Mouse (Mus musculus) neural tube, embryonic 11.5 days (tissue): ENCODE data around the gene Gm20388. TPM values are rescaled to one million over a fixed set of nuclear protein-coding genes. Genes with fewer than 3 reads are reported as not detected.

ENCODE experiments used
- ATAC-seq: fragments of 200-750 bp; cut with Nextera tagmentation; 2 replicates; pipeline ENCODE4 v1.8.0; 2017; ENCODE audit warnings: moderate number of reproducible peaks, mild to moderate bottlenecking, moderate TSS enrichment, moderate library complexity; ENCODE audit not compliant: insufficient read depth, low FRiP score, low TSS enrichment
- DNase-seq: peaks from one replicate; pipeline ENCODE4 v3.0.0-alpha.2; 2015; ENCODE audit warnings: low spot score
- H3K27ac ChIP-seq: fragments of 300-500 bp; sonication (generic); 2 replicates; pipeline ENCODE4 v1.5.1; 2014; ENCODE audit warnings: low read depth, mild to moderate bottlenecking, low read length
- H3K27me3 ChIP-seq: fragments of 300-500 bp; sonication (generic); 2 replicates; pipeline ENCODE4 v1.6.1; 2014; ENCODE audit warnings: mild to moderate bottlenecking, low read length, mixed read lengths; ENCODE audit not compliant: control insufficient read depth, insufficient read depth
- H3K36me3 ChIP-seq: fragments of 300-500 bp; sonication (generic); 2 replicates; pipeline ENCODE4 v1.6.1; 2014; ENCODE audit warnings: mild to moderate bottlenecking, low read length, moderate library complexity, mixed read lengths; ENCODE audit not compliant: control insufficient read depth, insufficient read depth
- H3K4me1 ChIP-seq: fragments of 300-500 bp; sonication (generic); 2 replicates; pipeline ENCODE4 v1.6.1; 2014; ENCODE audit warnings: low read length, mixed read lengths; ENCODE audit not compliant: control insufficient read depth, insufficient read depth
- H3K4me2 ChIP-seq: fragments of 300-500 bp; sonication (generic); 2 replicates; pipeline ENCODE4 v1.6.1; 2014; ENCODE audit warnings: low read depth, mild to moderate bottlenecking, moderate library complexity
- H3K4me3 ChIP-seq: fragments of 300-500 bp; sonication (generic); 2 replicates; pipeline ENCODE4 v1.5.1; 2014; ENCODE audit warnings: low read depth, low read length
- H3K9ac ChIP-seq: fragments of 300-500 bp; sonication (generic); 2 replicates; pipeline ENCODE4 v1.6.1; 2014; ENCODE audit warnings: mild to moderate bottlenecking, low read length
- H3K9me3 ChIP-seq: fragments of 300-500 bp; sonication (generic); 2 replicates; pipeline ENCODE4 v1.6.1; 2016; ENCODE audit warnings: low read length; ENCODE audit not compliant: control insufficient read depth
- whole genome bisulfite sequencing: fragments of 180-500 bp; shearing (Covaris S2); extraction: QIAGEN DNeasy Blood & Tissue Kit; methylation state at CpG from one replicate; pipeline ENCODE4 v1.1.7; 2014; 5-methylcytosine and 5-hydroxymethylcytosine counted together
- polyA plus RNA-seq: library from polyadenylated mRNA; unstranded; fragments of >200 nt; fragmentation: Nextera tagmentation; extraction: Ambion mirVana; gene quantifications from 2 replicates; pipeline ENCODE4 v1.2.1, GENCODE M21; 2014

The Gm20388 gene
- polyA plus RNA-seq, 1 experiment from 2014 or later = not detected

GRCm38 (mm10) chr8:122758597-122758996 is 2848.0 kb downstream of the Gm20388 start:
- no peak overlapping the region for H3K27ac ChIP-seq
- no peak for ATAC-seq
- H3K9me3 ChIP-seq = no peaks in the 10 kb centered on the region
- H3K4me2 ChIP-seq = no peak overlapping the region
- no peaks in the 10 kb centered on the region for H3K36me3 ChIP-seq
- DNase-seq = no peak
- no peak overlapping the region for H3K9ac ChIP-seq
- H3K4me1 ChIP-seq = no peaks in the 10 kb centered on the region
- no peaks in the 10 kb centered on the region for H3K27me3 ChIP-seq
- H3K4me3 ChIP-seq = no peak overlapping the region

GRCm38 (mm10) chr8:122760116-122760515 is 2849.5 kb downstream of the Gm20388 start:
- Histone ChIP-seq H3K9me3 (no peaks in the 10 kb centered on the region), H3K27ac (no peak overlapping the region), H3K36me3 (no peaks in the 10 kb centered on the region), H3K4me2 (no peak overlapping the region), H3K4me1 (no peaks in the 10 kb centered on the region), H3K27me3 (no peaks in the 10 kb centered on the region), H3K4me3 (no peak overlapping the region), H3K9ac (no peak overlapping the region)
- WGBS = 84% methylated on average over 7 of the region's 7 CpGs
- ATAC-seq (no peak), DNase-seq (no peak)

DNA sequence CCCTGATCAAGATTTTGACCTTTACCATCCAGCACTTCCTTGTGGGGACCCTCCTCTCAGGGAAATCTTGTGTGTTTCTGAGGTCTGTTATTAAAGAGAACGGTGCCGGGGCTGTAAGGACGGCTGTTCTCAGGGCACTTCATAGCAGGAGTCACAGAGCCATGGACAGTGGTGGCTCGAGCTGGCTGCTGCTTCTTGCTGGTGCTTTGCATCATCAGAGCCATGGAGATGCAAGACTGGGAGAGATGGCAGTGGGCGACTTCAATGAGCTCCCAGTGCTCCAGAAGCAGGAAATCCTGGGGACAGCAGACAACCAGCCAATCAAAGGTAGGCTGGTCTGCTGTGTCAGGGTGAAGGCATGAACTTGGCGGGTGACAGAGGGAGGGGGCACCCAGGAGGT is 2850.5 kb downstream of the Gm20388 start:
- no peak overlapping the region for H3K27ac ChIP-seq
- H3K4me3 ChIP-seq = no peak overlapping the region
- no peaks in the 10 kb centered on the region for H3K9me3 ChIP-seq
- ATAC-seq (no peak), DNase-seq (no peak)
- H3K4me2 ChIP-seq = no peak overlapping the region
- no peaks in the 10 kb centered on the region for H3K36me3 ChIP-seq
- no peak overlapping the region for H3K9ac ChIP-seq
- H3K4me1 ChIP-seq = no peaks in the 10 kb centered on the region
- WGBS = 80% methylated on average over 6 of the region's 6 CpGs
- no peaks in the 10 kb centered on the region for H3K27me3 ChIP-seq

DNA sequence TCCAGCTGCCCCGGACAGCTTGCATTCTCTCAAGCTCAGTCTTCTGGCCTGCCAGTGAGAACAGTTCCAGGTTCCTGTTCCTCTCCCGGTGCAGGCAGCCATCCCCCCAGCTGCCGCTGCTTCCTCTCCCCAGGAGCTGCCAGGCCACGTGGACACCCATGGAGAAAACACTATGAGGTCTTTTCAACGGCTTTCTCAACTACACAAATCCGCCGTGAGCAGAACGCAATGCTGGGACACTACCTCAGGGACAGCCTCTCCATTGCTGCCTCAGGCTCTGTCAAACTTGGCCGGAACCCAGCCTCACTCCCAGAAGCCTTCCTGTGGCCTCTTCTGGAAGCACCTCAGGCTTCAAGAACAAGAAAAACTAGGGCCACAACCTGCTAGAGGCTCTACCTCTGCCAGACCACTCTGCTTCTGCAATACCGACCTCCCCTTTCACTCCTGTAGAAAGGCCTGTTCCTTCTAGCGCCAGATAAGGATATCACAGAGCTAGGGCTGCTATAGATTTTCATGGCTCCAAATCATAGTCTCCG is 2852.2 kb downstream of the Gm20388 start:
- no peak overlapping the region for H3K4me3 ChIP-seq
- DNase-seq (no peak), ATAC-seq (no peak)
- peaks cover 3% of the 10 kb centered on the region; the same call in 1 of the 2 replicates for H3K4me1 ChIP-seq
- no peak overlapping the region for H3K4me2 ChIP-seq
- no peak overlapping the region for H3K9ac ChIP-seq
- H3K9me3 ChIP-seq = no peaks in the 10 kb centered on the region
- 65% methylated on average over 12 of the region's 12 CpGs for WGBS
- no peaks in the 10 kb centered on the region for H3K36me3 ChIP-seq
- H3K27me3 ChIP-seq = no peaks in the 10 kb centered on the region
- H3K27ac ChIP-seq = no peak overlapping the region

DNA sequence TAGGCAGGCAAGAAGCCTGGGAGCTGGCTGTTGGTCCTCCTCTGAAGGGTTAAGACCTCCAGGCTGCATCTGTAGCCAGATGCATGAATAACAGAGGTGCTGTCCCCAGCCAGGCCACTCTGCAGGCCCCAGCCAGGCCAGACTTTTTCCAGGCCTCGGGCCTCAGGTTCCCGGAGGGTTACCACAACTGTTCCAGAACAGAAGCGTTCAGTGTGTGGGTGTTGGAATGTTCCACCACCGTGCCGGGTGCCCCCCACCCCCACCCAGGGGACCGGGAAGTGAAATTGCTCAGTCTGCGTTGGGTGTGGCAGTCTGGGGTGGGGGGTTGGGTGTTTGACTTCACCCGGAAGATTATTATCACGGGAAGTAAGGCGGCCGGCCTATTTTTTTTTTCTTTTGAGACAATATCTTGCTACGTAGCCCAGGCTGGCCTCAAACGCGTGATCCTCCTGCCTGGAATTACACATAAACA is 2852.7 kb downstream of the Gm20388 start:
- Histone ChIP-seq H3K36me3 (no peaks in the 10 kb centered on the region), H3K9ac (no peak overlapping the region), H3K9me3 (no peaks in the 10 kb centered on the region), H3K4me1 (peaks cover 3% of the 10 kb centered on the region; the same call in 1 of the 2 replicates), H3K27me3 (no peaks in the 10 kb centered on the region), H3K4me3 (no peak overlapping the region), H3K4me2 (no peak overlapping the region), H3K27ac (no peak overlapping the region)
- WGBS = 92% methylated on average over 14 of the region's 14 CpGs
- DNase-seq = no peak
- no peak for ATAC-seq

- Histone ChIP-seq H3K27me3 (no peaks in the 10 kb centered on the region), H3K9ac (no peak overlapping the region), H3K9me3 (no peaks in the 10 kb centered on the region), H3K4me3 (no peak overlapping the region), H3K27ac (no peak overlapping the region), H3K36me3 (no peaks in the 10 kb centered on the region), H3K4me2 (no peak overlapping the region), H3K4me1 (peaks cover 3% of the 10 kb centered on the region; the same call in 1 of the 2 replicates)
- 86% methylated on average over 7 of the region's 7 CpGs for WGBS
- ATAC-seq (no peak), DNase-seq (no peak)
Measured at GRCm38 (mm10) chr8:122764790-122765474, 2854.3 kb downstream of the Gm20388 start.

DNA sequence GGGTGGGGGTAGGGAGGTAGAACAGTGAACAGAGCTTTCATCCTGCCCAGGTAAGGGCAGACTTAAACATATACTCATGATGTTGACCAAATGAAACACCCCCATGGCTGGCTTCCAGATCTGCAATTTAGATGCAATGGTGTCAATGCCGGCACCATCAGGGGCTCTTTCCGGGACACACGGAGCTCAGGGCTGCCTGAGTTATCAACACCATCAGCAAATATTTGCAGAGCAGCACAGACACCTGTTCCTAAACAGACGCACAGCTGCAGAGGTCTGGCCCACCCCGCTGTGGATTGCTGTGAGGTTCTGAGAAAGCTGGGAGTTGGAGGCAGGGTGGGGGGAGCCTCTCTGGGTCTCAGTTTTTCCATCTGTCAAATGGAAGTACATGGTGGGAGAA is 2855.5 kb downstream of the Gm20388 start:
- 59% methylated on average over 5 of the region's 5 CpGs for WGBS
- ATAC-seq = no peak
- Histone ChIP-seq H3K9ac (no peak overlapping the region), H3K4me1 (peaks cover 3% of the 10 kb centered on the region; the same call in 1 of the 2 replicates), H3K4me2 (no peak overlapping the region), H3K4me3 (no peak overlapping the region), H3K9me3 (no peaks in the 10 kb centered on the region), H3K36me3 (no peaks in the 10 kb centered on the region), H3K27me3 (no peaks in the 10 kb centered on the region), H3K27ac (no peak overlapping the region)
- DNase-seq = no peak

GRCm38 (mm10) chr8:122766647-122767200 is 2856.1 kb downstream of the Gm20388 start:
- H3K4me1 ChIP-seq = peaks cover 3% of the 10 kb centered on the region; the same call in 1 of the 2 replicates
- H3K4me2 ChIP-seq = no peak overlapping the region
- H3K4me3 ChIP-seq = no peak overlapping the region
- no peaks in the 10 kb centered on the region for H3K36me3 ChIP-seq
- no peak for DNase-seq
- ATAC-seq = no peak
- no peak overlapping the region for H3K9ac ChIP-seq
- H3K27me3 ChIP-seq = no peaks in the 10 kb centered on the region
- H3K27ac ChIP-seq = no peak overlapping the region
- 62% methylated on average over 8 of the region's 8 CpGs for WGBS
- no peaks in the 10 kb centered on the region for H3K9me3 ChIP-seq

- H3K27ac ChIP-seq = no peak overlapping the region
- 51% methylated on average over 9 of the region's 9 CpGs for WGBS
- no peak overlapping the region for H3K9ac ChIP-seq
- no peaks in the 10 kb centered on the region for H3K27me3 ChIP-seq
- peaks cover 3% of the 10 kb centered on the region; the same call in 1 of the 2 replicates for H3K4me1 ChIP-seq
- H3K36me3 ChIP-seq = no peaks in the 10 kb centered on the region
- no peak overlapping the region for H3K4me3 ChIP-seq
- H3K4me2 ChIP-seq = no peak overlapping the region
- no peaks in the 10 kb centered on the region for H3K9me3 ChIP-seq
- no peak for DNase-seq
- ATAC-seq = no peak
Measured at GRCm38 (mm10) chr8:122767229-122767628, 2856.6 kb downstream of the Gm20388 start.
